ENCODE assay signal across 8 mouse cellular contexts in the genomic region with DNA sequence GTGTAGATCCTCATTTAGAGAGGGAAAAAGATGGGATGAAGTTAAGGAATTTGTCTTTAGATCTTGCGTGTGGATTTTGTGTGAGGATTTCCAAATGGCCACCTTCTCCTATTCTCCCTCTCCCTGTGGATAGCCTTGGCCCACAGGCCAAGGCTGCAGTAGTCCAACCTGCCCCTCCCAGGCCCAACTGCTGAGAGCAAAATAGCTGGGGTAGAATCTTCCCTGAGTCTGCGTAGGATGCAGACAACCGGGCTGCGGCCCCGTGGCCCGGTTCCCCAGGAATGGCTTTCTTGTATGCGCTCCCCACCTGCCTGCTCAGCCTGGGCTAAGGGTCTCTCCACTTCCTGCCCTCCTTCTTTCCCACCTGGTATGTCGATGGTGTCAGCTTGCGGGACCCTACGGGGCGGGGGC. TPM values are rescaled to one million over a fixed set of nuclear protein-coding genes. Genes with fewer than 3 reads are reported as not detected.
DNase-seq lines count a peak whose midpoint lies in the region; ATAC-seq lines count a peak whose summit lies in the region.

No protein-coding gene starts in this region.

- H3K4me2 ChIP-seq in lung, embryonic 16.5 days (ENCODE audit: low read depth, low read length), result peak overlapping the region; percentile 97
- peak overlapping the region; percentile 93 for H3K4me2 ChIP-seq in forebrain, embryonic 12.5 days
- peak overlapping the region; percentile 40 for H3K4me2 ChIP-seq in limb, embryonic 15.5 days
- peak overlapping the region; percentile 94 for H3K4me2 ChIP-seq in stomach, embryonic 15.5 days

- peak overlapping the region; percentile 28 for H3K4me3 ChIP-seq in lung, embryonic 16.5 days (ENCODE audit: low read length)
- peak overlapping the region; percentile 95 for H3K4me3 ChIP-seq in forebrain, embryonic 12.5 days (replicated peaks)
- peak overlapping the region; percentile 11; the same call in 1 of the 2 replicates for H3K4me3 ChIP-seq in limb, embryonic 15.5 days
- peak overlapping the region; percentile 22; the same call in 1 of the 2 replicates for H3K4me3 ChIP-seq in stomach, embryonic 15.5 days (replicated peaks)

- no peaks in the 10 kb centered on the region for H3K27me3 ChIP-seq in lung, embryonic 16.5 days (ENCODE audit: control insufficient read depth, insufficient read depth, low read depth, low read length)
- no peaks in the 10 kb centered on the region for H3K27me3 ChIP-seq in forebrain, embryonic 12.5 days
- H3K27me3 ChIP-seq in limb, embryonic 15.5 days, result no peaks in the 10 kb centered on the region
- no peaks in the 10 kb centered on the region for H3K27me3 ChIP-seq in stomach, embryonic 15.5 days (replicated peaks)

- H3K9ac ChIP-seq in lung, embryonic 16.5 days (ENCODE audit: low read length), result peak overlapping the region; percentile 45
- peak overlapping the region; percentile 100 for H3K9ac ChIP-seq in forebrain, embryonic 12.5 days
- no peak overlapping the region for H3K9ac ChIP-seq in limb, embryonic 15.5 days
- H3K9ac ChIP-seq in stomach, embryonic 15.5 days, result peak overlapping the region; percentile 35; the same call in 1 of the 2 replicates

- H3K4me1 ChIP-seq in lung, embryonic 16.5 days (replicated peaks; ENCODE audit: control insufficient read depth, insufficient read depth, low read length), result peaks cover 58% of the 10 kb centered on the region
- peaks cover 66% of the 10 kb centered on the region for H3K4me1 ChIP-seq in forebrain, embryonic 12.5 days
- H3K4me1 ChIP-seq in limb, embryonic 15.5 days, result peaks cover 73% of the 10 kb centered on the region
- H3K4me1 ChIP-seq in stomach, embryonic 15.5 days, result peaks cover 56% of the 10 kb centered on the region

- no peaks in the 10 kb centered on the region for H3K36me3 ChIP-seq in lung, embryonic 16.5 days (ENCODE audit: control insufficient read depth, insufficient read depth, low read length)
- peaks cover 10% of the 10 kb centered on the region for H3K36me3 ChIP-seq in forebrain, embryonic 12.5 days (replicated peaks)
- H3K36me3 ChIP-seq in limb, embryonic 15.5 days, result no peaks in the 10 kb centered on the region
- no peaks in the 10 kb centered on the region for H3K36me3 ChIP-seq in stomach, embryonic 15.5 days

- DNase-seq in lung, postnatal 10 days, result no peak
- no peak for DNase-seq in adrenal gland, postnatal 10 days
- no peak for DNase-seq in frontal cortex, postnatal 10 days (ENCODE audit: low spot score in 2 of 2)
- DNase-seq in urinary bladder, postnatal 14 days (ENCODE audit: low spot score), result no peak

- no peaks in the 10 kb centered on the region for H3K9me3 ChIP-seq in lung, embryonic 16.5 days (ENCODE audit: control insufficient read depth, low read length)
- H3K9me3 ChIP-seq in forebrain, embryonic 12.5 days, result no peaks in the 10 kb centered on the region
- no peaks in the 10 kb centered on the region for H3K9me3 ChIP-seq in limb, embryonic 15.5 days
- H3K9me3 ChIP-seq in stomach, embryonic 15.5 days, result no peaks in the 10 kb centered on the region

- no peak for ATAC-seq in lung, embryonic 16.5 days (ENCODE audit: low read depth)
- ATAC-seq in forebrain, embryonic 12.5 days (ENCODE audit: low FRiP score), result no peak
- ATAC-seq in limb, embryonic 15.5 days (ENCODE audit: insufficient number of reproducible peaks, low FRiP score, low TSS enrichment, low read depth), result no peak
- no peak for ATAC-seq in stomach, embryonic 15.5 days (ENCODE audit: insufficient read depth, low FRiP score, low read depth)

- 18% methylated on average over 9 of the region's 11 CpGs for WGBS in lung, embryonic 16.5 days
- WGBS in forebrain, embryonic 12.5 days, result 1% methylated on average over 11 of the region's 11 CpGs
- WGBS in limb, embryonic 15.5 days, result 17% methylated on average over 11 of the region's 11 CpGs
- 9% methylated on average over 10 of the region's 11 CpGs for WGBS in stomach, embryonic 15.5 days

- H3K27ac ChIP-seq in lung, embryonic 16.5 days (ENCODE audit: low read length), result peak overlapping the region; percentile 94
- peak overlapping the region; percentile 97 for H3K27ac ChIP-seq in forebrain, embryonic 12.5 days
- peak overlapping the region; percentile 87 for H3K27ac ChIP-seq in limb, embryonic 15.5 days
- peak overlapping the region; percentile 86 for H3K27ac ChIP-seq in stomach, embryonic 15.5 days

RNA-seq across cellular contexts. Expression of gene Bahcc1, which starts 6.8 kb away (rescaled TPM):
- polyA plus RNA-seq in lung, embryonic 16.5 days (2015; fragmentation: Nextera tagmentation; extraction: Ambion mirVana), result 7.0 and 7.5 TPM in 2 replicates
- polyA plus RNA-seq in forebrain, embryonic 12.5 days (2016; fragmentation: Nextera tagmentation; extraction: Ambion mirVana), result 23.5 and 24.0 TPM in 2 replicates
- polyA plus RNA-seq in limb, embryonic 15.5 days (2015; fragmentation: Nextera tagmentation; extraction: Ambion mirVana), result 5.8 and 6.7 TPM in 2 replicates
- polyA plus RNA-seq in stomach, embryonic 15.5 days (2015; fragmentation: Nextera tagmentation; extraction: Ambion mirVana), result 7.2 and 7.9 TPM in 2 replicates
- total RNA-seq in adrenal gland, postnatal 10 days (2021), result 10 to 100 TPM; 13.8 to 20.5 TPM

Comparison
In these comparisons a context has a peak if more than half of its experiments do, and no peak if none do; other contexts are left out.
1. H3K4me2 ChIP-seq: peak in every context shown above with its lines; median percentile 97 in lung, embryonic 16.5 days; 94 in stomach, embryonic 15.5 days; 93 in forebrain, embryonic 12.5 days; 40 in limb, embryonic 15.5 days.
2. H3K4me3 ChIP-seq: peak in every context shown above with its lines; median percentile 95 in forebrain, embryonic 12.5 days; 28 in lung, embryonic 16.5 days; 22 in stomach, embryonic 15.5 days; 11 in limb, embryonic 15.5 days.